7 mouse cellular contexts compared by ENCODE assay signal in genomic region chr10:17331607-17332008, GRCm38 (mm10).
A peak's percentile ranks its signal among the peaks of the same experiment; 100 is the strongest.
DNase-seq lines count a peak whose midpoint lies in the region; ATAC-seq and TF ChIP-seq lines count a peak whose summit lies in the region.

No protein-coding gene starts in this region.

- dilution Hi-C loops in CH12.LX (cut with MboI; ENCODE audit: extremely low pct_ligation_motif_present, extremely low pct_unique_long_range_greater_than_20kb, low sequenced_read_pairs): no loop called here

- H3K4me2 ChIP-seq in CH12.LX (ENCODE audit: insufficient read depth, low read depth, poor library complexity, severe bottlenecking): peak overlapping the region; percentile 4
- H3K4me2 ChIP-seq in embryonic facial prominence, embryonic 11.5 days (ENCODE audit: low read depth, low read length): peak overlapping the region; percentile 44
- peak overlapping the region; percentile 58 for H3K4me2 ChIP-seq in hindbrain, embryonic 12.5 days (replicated peaks)
- peak overlapping the region; percentile 42 for H3K4me2 ChIP-seq in liver, embryonic 14.5 days (ENCODE audit: low read depth)

- 0% methylated on average over 7 of the region's 7 CpGs for WGBS in embryonic facial prominence, embryonic 11.5 days
- WGBS in hindbrain, embryonic 12.5 days: 0% methylated on average over 6 of the region's 7 CpGs
- WGBS in liver, embryonic 14.5 days (ENCODE audit: insufficient replicate concordance): 3% methylated on average over 7 of the region's 7 CpGs

- H3K4me3 ChIP-seq in CH12.LX (replicated peaks in 1 of 3; ENCODE audit: low read depth in 2 of 3, low read length in 2 of 3, poor library complexity in 1 of 3): peak overlapping the region in 1 of 3 experiments; percentile 24
- H3K4me3 ChIP-seq in embryonic facial prominence, embryonic 11.5 days (ENCODE audit: low read depth, low read length): peak overlapping the region; percentile 20
- H3K4me3 ChIP-seq in hindbrain, embryonic 12.5 days: peak overlapping the region; percentile 32
- H3K4me3 ChIP-seq in liver, embryonic 14.5 days (ENCODE audit: insufficient read depth in 1 of 2, low read depth in 2 of 2, low read length in 2 of 2): peak overlapping the region; percentile 20 to 50; a peak in 3 of 4 replicates

- TF ChIP-seq CTCF in CH12.LX (conservative IDR thresholded peaks at IDR 0.05 in 1 of 2, IDR thresholded peaks at IDR 0.05 in 1 of 2; ENCODE audit: low read depth in 2 of 2, low read length in 2 of 2): no peak
- no peak for TF ChIP-seq CTCF in liver, embryonic 14.5 days (IDR thresholded peaks at IDR 0.05; ENCODE audit: low read depth)

- H3K27me3 ChIP-seq in CH12.LX (replicated peaks): no peaks in the 10 kb centered on the region
- H3K27me3 ChIP-seq in embryonic facial prominence, embryonic 11.5 days (ENCODE audit: control insufficient read depth, insufficient read depth, low read length): no peaks in the 10 kb centered on the region
- no peaks in the 10 kb centered on the region for H3K27me3 ChIP-seq in hindbrain, embryonic 12.5 days
- no peaks in the 10 kb centered on the region for H3K27me3 ChIP-seq in liver, embryonic 14.5 days (ENCODE audit: control insufficient read depth, insufficient read depth, low read length)

- no peaks in the 10 kb centered on the region for H3K36me3 ChIP-seq in CH12.LX (replicated peaks in 1 of 2; ENCODE audit: control insufficient read depth in 1 of 2, insufficient read depth in 1 of 2, low read length in 1 of 2)
- no peaks in the 10 kb centered on the region for H3K36me3 ChIP-seq in embryonic facial prominence, embryonic 11.5 days (replicated peaks; ENCODE audit: control insufficient read depth, insufficient read depth, low read depth, low read length)
- H3K36me3 ChIP-seq in hindbrain, embryonic 12.5 days: no peaks in the 10 kb centered on the region
- H3K36me3 ChIP-seq in liver, embryonic 14.5 days (replicated peaks; ENCODE audit: control insufficient read depth, insufficient read depth, low read depth): no peaks in the 10 kb centered on the region

- TF ChIP-seq RAD21 in CH12.LX (IDR thresholded peaks at IDR 0.05; ENCODE audit: low read depth, low read length): no peak

- TF ChIP-seq EP300 in CH12.LX (IDR thresholded peaks at IDR 0.05; ENCODE audit: low read length): no peak
- TF ChIP-seq EP300 in liver, embryonic 14.5 days (IDR thresholded peaks at IDR 0.05; ENCODE audit: low read depth): no peak

- no peak overlapping the region for H3K27ac ChIP-seq in CH12.LX (ENCODE audit: insufficient read depth, low read depth)
- no peak overlapping the region; the same call in 1 of the 2 replicates for H3K27ac ChIP-seq in embryonic facial prominence, embryonic 11.5 days (replicated peaks; ENCODE audit: low read depth, low read length)
- peak overlapping the region; percentile 92 for H3K27ac ChIP-seq in hindbrain, embryonic 12.5 days
- no peak overlapping the region for H3K27ac ChIP-seq in liver, embryonic 14.5 days

- in situ Hi-C loops in CH12.LX (cut with MboI; ENCODE audit: low pct_ligation_motif_present, low pct_unique_long_range_greater_than_20kb, low sequenced_read_pairs): no loop called here

- H3K9ac ChIP-seq in CH12.LX (ENCODE audit: insufficient read depth, low read depth): no peak overlapping the region; the same call in 1 of the 2 replicates
- peak overlapping the region; percentile 51 for H3K9ac ChIP-seq in embryonic facial prominence, embryonic 11.5 days (replicated peaks; ENCODE audit: low read length)
- peak overlapping the region; percentile 49 for H3K9ac ChIP-seq in hindbrain, embryonic 12.5 days
- H3K9ac ChIP-seq in liver, embryonic 14.5 days (replicated peaks): no peak overlapping the region

- peaks cover 5 to 27% of the 10 kb centered on the region in 2 experiments; a peak in 3 of 4 replicates for H3K4me1 ChIP-seq in CH12.LX (ENCODE audit: control insufficient read depth in 1 of 2, insufficient read depth in 2 of 2)
- no peaks in the 10 kb centered on the region for H3K4me1 ChIP-seq in embryonic facial prominence, embryonic 11.5 days (ENCODE audit: control insufficient read depth, insufficient read depth, low read length)
- H3K4me1 ChIP-seq in hindbrain, embryonic 12.5 days: peaks cover 36% of the 10 kb centered on the region
- H3K4me1 ChIP-seq in liver, embryonic 14.5 days (replicated peaks; ENCODE audit: control insufficient read depth in 2 of 2, insufficient read depth in 2 of 2, low read length in 1 of 2): peaks cover 0 to 1% of the 10 kb centered on the region in 2 experiments; a peak in 1 of 4 replicates

- ATAC-seq in embryonic facial prominence, embryonic 11.5 days (replicated peaks; ENCODE audit: insufficient number of reproducible peaks, low FRiP score, low TSS enrichment, low read depth): peak; percentile 57
- peak; percentile 71 for ATAC-seq in hindbrain, embryonic 12.5 days (ENCODE audit: low FRiP score)
- no peak for ATAC-seq in liver, embryonic 14.5 days (ENCODE audit: insufficient read depth)

- H3K9me3 ChIP-seq in CH12.LX (replicated peaks; ENCODE audit: low read length): no peaks in the 10 kb centered on the region
- no peaks in the 10 kb centered on the region for H3K9me3 ChIP-seq in embryonic facial prominence, embryonic 11.5 days (replicated peaks; ENCODE audit: control insufficient read depth, low read length)
- H3K9me3 ChIP-seq in hindbrain, embryonic 12.5 days (replicated peaks): no peaks in the 10 kb centered on the region
- H3K9me3 ChIP-seq in liver, embryonic 14.5 days (ENCODE audit: control insufficient read depth, low read length): no peaks in the 10 kb centered on the region

- H3K79me2 ChIP-seq in CH12.LX (replicated peaks; ENCODE audit: control insufficient read depth, extremely low read depth, insufficient read depth, poor library complexity, severe bottlenecking): no peaks in the 10 kb centered on the region

- no peak for DNase-seq in CH12.LX (ENCODE audit: extremely low read depth)
- peak; percentile 5 for DNase-seq in ES-CJ7 (ENCODE audit: low read depth, low spot score)
- DNase-seq in embryonic facial prominence, embryonic 11.5 days (ENCODE audit: low spot score): peak; percentile 36
- no peak for DNase-seq in liver, embryonic 14.5 days (ENCODE audit: low read depth in 3 of 3, low spot score in 3 of 3)
- DNase-seq in right cerebral cortex, postnatal 10 days (ENCODE audit: low spot score in 2 of 2): peak; percentile 53 to 59
- no peak for DNase-seq in gastrocnemius, adult 18-20 months (ENCODE audit: low spot score)

- no peak for TF ChIP-seq POLR2A in CH12.LX (IDR thresholded peaks at IDR 0.05; ENCODE audit: low read depth, low read length)

TF ChIP-seq in CH12.LX, 34 proteins besides CTCF, POLR2A, EP300 and RAD21:
- TF ChIP-seq SMC3 (IDR thresholded peaks at IDR 0.05; ENCODE audit: low read depth, low read length) (no peak), KAT2A (IDR thresholded peaks at IDR 0.05; ENCODE audit: insufficient replicate concordance, low read length) (no peak), IRF4 (IDR thresholded peaks at IDR 0.05; ENCODE audit: low read depth, low read length) (no peak), TCF12 (IDR thresholded peaks at IDR 0.05; ENCODE audit: low read depth, low read length) (0 out of 2 replicates have a peak, but pooled peaks have one; percentile 12), CHD2 (IDR thresholded peaks at IDR 0.05; ENCODE audit: low read length) (peak; percentile 62), MXI1 (IDR thresholded peaks at IDR 0.05; ENCODE audit: low read depth, low read length) (no peak), RCOR1 (conservative IDR thresholded peaks at IDR 0.05; ENCODE audit: low read depth, low read length) (no peak), JUND (conservative IDR thresholded peaks at IDR 0.05; ENCODE audit: low read depth, low read length) (no peak), NRF1 (IDR thresholded peaks at IDR 0.05; ENCODE audit: low read depth, low read length) (no peak), MEF2A (IDR thresholded peaks at IDR 0.05; ENCODE audit: borderline replicate concordance, low read depth, low read length) (peak; percentile 30; the same call in 1 of the 2 replicates), ETS1 (conservative IDR thresholded peaks at IDR 0.05; ENCODE audit: low read depth, low read length) (no peak), PAX5 (IDR thresholded peaks at IDR 0.05; ENCODE audit: low read length) (no peak), ZMIZ1 (IDR thresholded peaks at IDR 0.05; ENCODE audit: low read depth, low read length) (no peak), ZC3H11A (IDR thresholded peaks at IDR 0.05; ENCODE audit: low read depth, low read length) (no peak), MAFK (IDR thresholded peaks at IDR 0.05; ENCODE audit: insufficient replicate concordance, low read length) (no peak), SIN3A (IDR thresholded peaks at IDR 0.05; ENCODE audit: low read length) (no peak), USF2 (conservative IDR thresholded peaks at IDR 0.05; ENCODE audit: low read depth, low read length) (no peak), BHLHE40 (IDR thresholded peaks at IDR 0.05; ENCODE audit: low read depth, low read length) (no peak), ZKSCAN1 (IDR thresholded peaks at IDR 0.05; ENCODE audit: borderline replicate concordance, low read depth, low read length) (no peak), TBP (conservative IDR thresholded peaks at IDR 0.05; ENCODE audit: low read depth, low read length) (no peak), POLR2AphosphoS2 (IDR thresholded peaks at IDR 0.05; ENCODE audit: low read depth, low read length) (no peak), MYC (IDR thresholded peaks at IDR 0.05; ENCODE audit: low read depth, low read length) (no peak), ZNF384 (IDR thresholded peaks at IDR 0.05; ENCODE audit: low read depth, low read length) (peak; percentile 64), HCFC1 (IDR thresholded peaks at IDR 0.05; ENCODE audit: low read depth, low read length) (0 out of 2 replicates have a peak, but pooled peaks have one; percentile 12), E2F4 (IDR thresholded peaks at IDR 0.05; ENCODE audit: insufficient replicate concordance, low read depth, low read length) (no peak)

Comparison
In these comparisons a context has a peak if more than half of its experiments do, and no peak if none do; other contexts are left out.
1. DNase-seq: peak in ES-CJ7 (single experiment), embryonic facial prominence, embryonic 11.5 days (single experiment) and right cerebral cortex, postnatal 10 days (2 of 2); none in CH12.LX (single experiment), liver, embryonic 14.5 days (0 of 3) and gastrocnemius, adult 18-20 months (single experiment).
2. H3K4me2 ChIP-seq: peak in every context shown above with its lines; median percentile 58 in hindbrain, embryonic 12.5 days; 44 in embryonic facial prominence, embryonic 11.5 days; 42 in liver, embryonic 14.5 days; 4 in CH12.LX.
3. H3K9ac ChIP-seq: peak in embryonic facial prominence, embryonic 11.5 days (single experiment) and hindbrain, embryonic 12.5 days (single experiment); none in CH12.LX (single experiment) and liver, embryonic 14.5 days (single experiment).